Mouse (Mus musculus): Measurements from ENCODE around the gene Ms4a14. TPM values are rescaled to one million over a fixed set of nuclear protein-coding genes. Genes with fewer than 3 reads are reported as not detected.

The Ms4a14 gene
- polyA plus RNA-seq, 1 experiment from 2014 or later, result 0.03 TPM

DNA sequence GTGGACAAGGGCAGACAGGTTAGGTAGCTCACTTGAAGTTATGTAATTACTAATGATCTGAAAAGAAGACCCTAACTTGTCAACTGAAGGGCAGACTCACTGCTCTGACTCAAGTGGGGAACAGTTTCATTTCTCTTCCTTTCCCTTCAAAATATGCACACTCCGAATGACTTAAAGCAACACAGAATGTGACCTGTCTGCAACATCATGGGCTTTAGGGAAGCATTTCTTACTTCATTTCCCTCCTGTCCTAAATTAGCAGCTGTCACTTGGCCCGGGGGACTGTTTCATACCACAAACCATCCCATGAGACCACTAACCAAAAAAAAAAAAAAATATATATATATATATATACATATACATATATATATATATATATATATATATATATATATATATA, 52.7 kb downstream of the Ms4a14 start:
- Histone ChIP-seq H3K27ac (no peak overlapping the region), H3K36me3 (no peaks in the 10 kb centered on the region), H3K9me3 (replicated peaks) (no peaks in the 10 kb centered on the region), H3K4me1 (replicated peaks) (no peaks in the 10 kb centered on the region), H3K4me3 (replicated peaks) (no peak overlapping the region), H3K27me3 (no peaks in the 10 kb centered on the region), H3K9ac (no peak overlapping the region), H3K4me2 (no peak overlapping the region)
- ATAC-seq (ENCODE audit: low read depth) (no peak), DNase-seq (no peak)
- WGBS (ENCODE audit: insufficient replicate concordance), result 35% methylated on average over 2 of the region's 2 CpGs

Other genes starting within 250 kb of the Ms4a14 start
- gene Ms4a8a, start 233.4 kb downstream of the Ms4a14 start, polyA plus RNA-seq (2015; fragmentation: Nextera tagmentation; extraction: Ambion mirVana), result 0.16 TPM in 1 of 2 replicates, not detected in the other
- gene 1700017D01Rik, start 183.6 kb downstream of the Ms4a14 start, polyA plus RNA-seq (2015; fragmentation: Nextera tagmentation; extraction: Ambion mirVana), result not detected in 2 replicates
- not detected in 2 replicates for gene 1700025F22Rik, start 149.1 kb downstream of the Ms4a14 start, polyA plus RNA-seq (2015; fragmentation: Nextera tagmentation; extraction: Ambion mirVana)
- gene Ms4a13, start 117.7 kb downstream of the Ms4a14 start, polyA plus RNA-seq (2015; fragmentation: Nextera tagmentation; extraction: Ambion mirVana), result not detected in 2 replicates
- gene Ms4a12, start 82.0 kb downstream of the Ms4a14 start, polyA plus RNA-seq (2015; fragmentation: Nextera tagmentation; extraction: Ambion mirVana), result not detected in 2 replicates
- not detected in 2 replicates for gene Ms4a1, start 48.2 kb downstream of the Ms4a14 start, polyA plus RNA-seq (2015; fragmentation: Nextera tagmentation; extraction: Ambion mirVana)
- gene Ms4a5, start 30.6 kb downstream of the Ms4a14 start, polyA plus RNA-seq (2015; fragmentation: Nextera tagmentation; extraction: Ambion mirVana), result not detected in 2 replicates
- gene Ms4a7, start 21.7 kb upstream of the Ms4a14 start, polyA plus RNA-seq (2015; fragmentation: Nextera tagmentation; extraction: Ambion mirVana), result 1.1 and 1.5 TPM in 2 replicates
- 0.63 and 1.3 TPM in 2 replicates for gene Ms4a4a, start 61.1 kb upstream of the Ms4a14 start, polyA plus RNA-seq (2015; fragmentation: Nextera tagmentation; extraction: Ambion mirVana)
- gene Ms4a4c, start 90.3 kb upstream of the Ms4a14 start, polyA plus RNA-seq (2015; fragmentation: Nextera tagmentation; extraction: Ambion mirVana), result 0.78 and 0.83 TPM in 2 replicates
- 0.39 and 0.58 TPM in 2 replicates for gene Ms4a4b, start 129.1 kb upstream of the Ms4a14 start, polyA plus RNA-seq (2015; fragmentation: Nextera tagmentation; extraction: Ambion mirVana)
- gene Ms4a6c, start 154.9 kb upstream of the Ms4a14 start, polyA plus RNA-seq (2015; fragmentation: Nextera tagmentation; extraction: Ambion mirVana), result 5.2 and 5.7 TPM in 2 replicates
- not detected in 2 replicates for gene Gm8369, start 171.5 kb upstream of the Ms4a14 start, polyA plus RNA-seq (2015; fragmentation: Nextera tagmentation; extraction: Ambion mirVana)
- 2.2 and 2.5 TPM in 2 replicates for gene Ms4a6b, start 202.1 kb upstream of the Ms4a14 start, polyA plus RNA-seq (2015; fragmentation: Nextera tagmentation; extraction: Ambion mirVana)
- 0.21 TPM in 2 replicates for gene Ms4a4d, start 222.3 kb upstream of the Ms4a14 start, polyA plus RNA-seq (2015; fragmentation: Nextera tagmentation; extraction: Ambion mirVana)